Mouse (Mus musculus) gastrocnemius, postnatal 14 days (tissue): Measurements from ENCODE around the gene Gm12248. TPM values are rescaled to one million over a fixed set of nuclear protein-coding genes. Genes with fewer than 3 reads are reported as not detected.
"Not testable (repeated sequence)": the region's sequence is repeated elsewhere in the genome, so short reads cannot be mapped to it uniquely, and the experiment has no call there.

Experiments
- DNase-seq: peaks from one replicate; pipeline ENCODE4 v3.0.0; 2021; ENCODE audit warnings: mixed read lengths
- intact Hi-C: fragments of 180-260 bp; cut with DNase I; formaldehyde crosslinking; loops from one replicate; pipeline ENCODE4 v1.15.1; 2025; ENCODE audit warnings: low total_unique reads
- total RNA-seq, 2 experiments: library from RNA; stranded (reverse); gene quantifications; 2 replicates each; pipeline ENCODE4 v1.2.3; 2021

The Gm12248 gene
- total RNA-seq, 2 experiments from 2014 or later, result not detected

- intact Hi-C loops, result loop anchor here (5.0 kb wide), 1 partner anchor 107 kb away; no protein-coding TSS in a partner anchor
- DNase-seq, result not testable (repeated sequence)
Measured at GRCm38 (mm10) chr11:58059752-58060151, 33.2 kb downstream of the Gm12248 start.

GRCm38 (mm10) chr11:58057455-58057854 is 35.5 kb downstream of the Gm12248 start:
- intact Hi-C loops, result loop anchor here (5.0 kb wide), 1 partner anchor 105 kb away; no protein-coding TSS in a partner anchor
- peak; percentile 41 for DNase-seq

DNA sequence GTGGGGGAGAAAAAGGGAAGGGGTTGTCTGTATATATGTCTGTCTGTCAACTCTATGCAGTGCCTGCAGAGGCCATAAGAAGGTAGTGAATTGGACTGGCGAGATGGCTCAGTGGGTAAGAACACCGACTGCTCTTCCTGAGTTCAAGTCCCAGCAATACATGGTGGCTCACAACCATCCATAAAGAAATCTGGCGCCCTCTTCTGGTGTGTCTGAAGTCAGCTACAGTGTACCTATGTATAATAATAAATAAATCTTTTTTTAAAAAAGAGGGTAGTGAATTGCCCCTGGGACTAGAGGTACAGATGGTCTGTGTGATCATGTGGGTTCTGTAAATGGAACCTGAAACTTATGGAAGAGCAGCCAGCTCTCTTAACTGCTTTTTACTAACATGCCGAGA is 46.5 kb downstream of the Gm12248 start:
- intact Hi-C loops, result no loop called here
- DNase-seq, result no peak

DNA sequence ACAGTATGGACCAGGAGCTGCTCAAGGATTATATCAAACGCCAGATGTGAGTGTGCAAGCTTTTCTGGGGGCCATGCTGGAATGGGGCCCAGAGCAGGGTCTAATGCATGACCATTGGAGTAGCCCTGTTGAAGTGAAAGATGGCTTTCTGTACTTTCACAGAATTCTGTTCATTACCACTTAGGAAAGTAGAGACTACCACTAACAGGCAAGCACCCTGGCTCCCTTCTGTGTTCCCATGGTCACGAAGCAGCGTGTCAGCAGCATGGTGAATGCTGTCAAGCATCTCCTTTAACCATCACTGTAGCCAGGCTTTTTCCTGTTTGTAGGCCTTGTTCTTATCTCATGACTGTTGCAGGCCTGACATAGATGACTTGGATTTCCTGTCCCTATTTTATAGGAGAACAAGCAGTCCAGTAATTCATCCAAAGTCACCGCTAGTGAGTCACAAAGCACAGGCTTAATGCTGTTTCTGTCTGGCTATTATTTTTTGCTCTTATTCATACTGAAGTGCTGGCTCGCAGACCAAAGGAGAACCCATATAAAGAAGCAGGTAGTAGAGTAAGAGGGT is 50.0 kb downstream of the Gm12248 start:
- intact Hi-C loops, result no loop called here
- DNase-seq, result no peak

DNA sequence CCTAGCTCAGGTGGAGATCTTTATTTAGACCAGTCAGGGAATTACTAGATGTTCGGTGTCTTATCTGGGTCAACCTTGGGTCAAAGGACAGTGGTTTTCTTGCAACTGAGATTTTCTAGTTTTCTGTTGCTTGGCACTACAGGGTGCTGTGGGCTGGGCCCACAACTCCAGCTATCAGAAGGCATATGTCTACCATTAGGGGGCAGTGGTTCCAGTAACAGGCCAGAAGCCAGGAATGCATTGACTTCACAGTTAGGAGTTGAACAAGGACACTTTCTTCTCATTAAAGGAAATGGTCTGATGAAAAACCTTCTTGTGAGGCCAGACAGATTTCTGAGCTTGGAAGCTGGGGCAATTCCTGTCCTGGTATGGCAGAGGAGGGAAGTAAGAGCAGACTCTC is 53.9 kb downstream of the Gm12248 start:
- intact Hi-C loops, result no loop called here
- DNase-seq, result no peak

GRCm38 (mm10) chr11:58033635-58034034 is 59.3 kb downstream of the Gm12248 start:
- peak; percentile 35 for DNase-seq
- intact Hi-C loops, result no loop called here

GRCm38 (mm10) chr11:58031176-58031575 is 61.8 kb downstream of the Gm12248 start:
- intact Hi-C loops, result no loop called here

DNA sequence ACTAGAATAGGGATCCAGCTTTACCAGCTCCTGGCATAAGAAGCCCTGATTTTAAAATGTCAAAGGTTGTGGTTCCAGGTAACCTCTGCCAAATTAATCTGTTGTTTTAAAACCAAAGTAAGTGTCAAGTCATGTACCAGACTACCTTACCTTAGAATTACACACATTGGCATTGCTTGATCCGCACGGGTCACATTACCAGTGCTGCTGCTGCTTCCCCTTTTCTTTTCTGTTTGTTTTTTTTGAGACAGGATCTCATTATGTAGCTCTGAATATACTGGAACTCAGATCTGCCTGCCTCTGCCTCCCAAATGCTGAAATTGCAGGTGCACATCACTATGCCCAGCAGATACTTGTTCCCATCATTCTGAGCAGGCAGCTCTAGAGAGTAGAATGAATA is 63.1 kb downstream of the Gm12248 start:
- no peak for DNase-seq
- intact Hi-C loops, result no loop called here

More at GRCm38 (mm10) chr11:58031176-58031575, 61.8 kb downstream of the Gm12248 start:
- DNase-seq, result no peak

DNA sequence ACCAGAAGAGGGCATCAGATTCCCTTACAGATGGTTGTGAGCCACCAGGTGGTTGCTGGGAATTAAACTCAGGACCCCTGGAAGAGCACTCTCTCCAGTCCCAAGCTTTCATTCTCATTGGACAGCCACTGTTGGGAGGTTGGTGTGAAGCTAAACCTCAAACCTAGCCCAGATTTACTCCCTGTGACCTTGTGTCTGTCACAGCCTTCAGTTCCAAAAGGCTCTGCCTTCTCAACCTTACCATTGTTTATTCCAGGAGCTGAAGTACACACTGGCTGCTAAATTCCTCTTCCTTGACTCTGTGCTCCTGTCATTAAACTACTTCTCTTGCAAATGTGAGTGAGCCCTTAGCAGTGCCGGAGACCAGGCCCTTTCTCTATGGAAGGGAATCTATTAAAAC is 64.0 kb downstream of the Gm12248 start:
- DNase-seq, result no peak
- intact Hi-C loops, result no loop called here

DNA sequence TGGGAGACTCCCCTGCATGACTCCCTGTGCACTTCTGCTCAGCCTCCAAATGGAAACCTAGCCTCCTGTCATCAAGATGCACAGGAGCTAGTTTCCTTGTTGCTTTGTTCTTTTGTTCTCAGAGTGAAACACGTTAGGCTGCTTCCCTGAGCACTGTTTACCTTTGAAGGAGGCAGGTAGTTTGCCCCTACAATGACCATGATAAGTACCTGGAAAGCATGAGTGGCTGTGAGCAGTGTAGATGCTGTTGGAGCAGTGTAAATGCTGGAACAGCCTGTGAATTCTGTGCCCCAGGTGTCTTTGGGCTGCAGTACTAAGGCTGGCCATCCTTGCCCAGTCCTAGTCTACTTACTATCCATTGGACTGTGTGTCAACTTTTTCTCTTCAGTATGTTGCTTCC is 66.1 kb downstream of the Gm12248 start:
- DNase-seq, result no peak
- intact Hi-C loops, result no loop called here

DNA sequence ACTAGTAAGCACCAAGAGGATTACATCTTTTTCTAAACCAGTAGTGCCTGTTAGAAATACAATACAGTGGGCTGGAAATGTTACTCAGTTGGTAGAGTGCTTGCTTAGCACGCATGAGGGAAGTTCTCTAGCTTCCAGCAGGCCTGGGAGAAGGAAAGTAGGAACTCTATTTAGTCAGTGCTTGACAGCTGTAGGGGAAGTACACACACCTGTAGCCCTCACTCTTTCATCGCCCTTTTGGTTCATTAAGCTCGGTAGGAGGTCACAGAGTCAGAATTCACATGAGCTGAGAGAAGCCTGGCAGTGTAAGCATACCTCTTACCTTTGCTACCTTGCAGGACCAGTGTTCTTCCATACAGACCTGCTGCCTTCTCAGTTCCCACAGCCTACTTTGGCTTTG is 66.6 kb downstream of the Gm12248 start:
- intact Hi-C loops, result no loop called here
- DNase-seq, result no peak

- intact Hi-C loops, result no loop called here
- DNase-seq, result no peak
Measured at GRCm38 (mm10) chr11:58025881-58026280, 67.1 kb downstream of the Gm12248 start.

GRCm38 (mm10) chr11:58024671-58025070 is 68.3 kb downstream of the Gm12248 start:
- intact Hi-C loops, result no loop called here
- no peak for DNase-seq

DNA sequence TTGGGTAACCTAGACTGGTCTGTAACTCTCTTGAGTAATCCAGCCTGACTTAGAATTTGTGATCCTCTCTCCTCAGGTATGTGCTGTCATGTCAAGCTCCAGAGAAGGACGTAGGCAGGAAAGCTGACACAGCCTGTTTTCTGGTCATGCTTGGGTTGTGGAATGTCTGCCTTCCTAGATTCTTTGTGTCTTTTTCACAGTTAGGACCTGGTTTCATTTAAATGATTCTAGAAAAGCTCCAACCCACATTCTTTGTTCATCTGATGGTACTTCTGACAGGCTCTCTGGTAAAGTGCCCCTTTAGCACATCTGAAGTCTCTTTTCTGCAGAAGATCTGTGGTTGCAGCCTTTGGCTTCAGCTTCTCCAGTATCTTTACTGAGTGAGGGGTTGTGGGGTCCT is 68.7 kb downstream of the Gm12248 start:
- intact Hi-C loops, result no loop called here
- no peak for DNase-seq

DNA sequence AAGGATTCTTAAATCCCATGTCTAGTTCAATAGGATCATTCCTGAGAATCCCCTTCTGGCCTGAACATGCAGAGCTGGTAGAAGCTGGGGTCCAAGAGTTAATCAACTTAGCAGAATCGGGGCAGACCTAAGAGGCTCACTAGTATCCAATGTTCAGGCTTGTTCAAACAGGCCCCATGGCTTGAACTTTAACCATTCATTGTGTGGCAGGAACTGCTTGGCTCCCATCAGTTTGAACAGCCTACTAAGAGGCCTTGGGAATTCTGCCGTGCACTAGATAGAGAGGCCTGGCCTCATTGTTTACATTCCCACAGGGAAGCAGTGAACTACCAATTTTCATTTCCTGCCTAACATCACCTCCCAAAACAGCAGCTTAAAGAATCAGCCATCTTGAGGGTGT is 71.3 kb downstream of the Gm12248 start:
- intact Hi-C loops, result no loop called here
- DNase-seq, result no peak

DNA sequence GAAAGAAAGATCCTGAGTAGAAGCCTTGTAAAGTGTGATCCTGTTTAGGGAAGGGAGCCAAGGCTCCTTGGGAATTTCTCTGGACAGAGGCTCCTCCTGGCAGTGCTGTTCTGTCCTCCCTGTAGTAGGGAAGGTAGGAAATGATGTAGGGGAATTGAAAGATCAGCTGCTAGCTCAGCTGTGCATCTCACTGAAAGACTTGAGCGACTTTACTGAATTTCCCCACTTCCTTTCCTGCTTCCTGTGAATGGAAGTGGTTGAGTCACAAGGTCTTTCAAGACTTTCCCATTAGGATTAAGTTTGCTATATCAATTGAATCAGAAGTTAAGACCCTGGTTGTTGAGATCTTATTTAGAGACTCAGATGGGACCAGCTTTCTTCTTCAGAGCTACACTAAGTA is 71.8 kb downstream of the Gm12248 start:
- intact Hi-C loops, result no loop called here

DNA sequence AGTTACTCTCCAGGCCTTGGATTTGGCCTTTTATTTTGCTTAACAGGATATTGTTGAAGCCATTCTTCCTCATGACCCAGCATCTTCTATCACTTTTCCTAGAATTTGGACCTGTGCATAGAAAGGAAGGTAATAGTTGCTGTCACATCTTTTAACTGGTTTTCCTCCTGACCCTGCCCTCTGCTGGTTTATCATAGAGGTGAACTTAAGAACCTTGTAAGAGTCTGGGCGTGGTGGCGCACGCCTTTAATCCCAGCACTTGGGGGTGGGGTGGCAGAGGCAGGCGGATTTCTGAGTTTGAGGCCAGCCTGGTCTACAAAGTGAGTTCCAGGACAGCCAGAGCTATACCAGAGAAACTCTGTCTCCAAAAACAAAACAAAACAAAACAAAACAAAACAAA is 74.2 kb downstream of the Gm12248 start:
- intact Hi-C loops, result no loop called here
- no peak for DNase-seq

More for the DNA sequence above, 71.8 kb downstream of the Gm12248 start:
- DNase-seq, result no peak

GRCm38 (mm10) chr11:58018287-58018686 is 74.6 kb downstream of the Gm12248 start:
- intact Hi-C loops, result no loop called here
- peak; percentile 9 for DNase-seq

DNA sequence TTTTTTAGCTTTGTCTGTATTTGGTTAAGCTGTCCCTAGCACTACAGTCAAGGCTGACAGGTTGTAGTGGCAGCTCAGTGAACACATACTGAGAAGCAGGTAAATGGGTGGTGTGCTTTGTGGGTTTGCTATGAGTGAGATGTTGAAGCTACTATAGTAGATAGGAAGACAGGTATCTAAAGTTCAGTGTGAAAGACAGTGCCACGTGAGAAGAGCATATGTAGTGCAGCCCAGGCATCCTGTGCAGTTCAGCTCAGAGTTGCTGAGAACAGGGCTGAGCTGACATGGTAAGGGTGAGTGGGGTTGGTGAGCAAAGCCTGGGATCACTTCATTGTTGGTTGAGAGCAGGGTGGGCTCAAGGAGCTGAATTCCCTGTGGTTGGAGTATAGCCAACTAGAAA is 75.5 kb downstream of the Gm12248 start:
- intact Hi-C loops, result no loop called here
- DNase-seq, result no peak

- intact Hi-C loops, result no loop called here
- DNase-seq, result no peak
Measured at GRCm38 (mm10) chr11:58016371-58016770, 76.6 kb downstream of the Gm12248 start.

- no peak for DNase-seq
- intact Hi-C loops, result no loop called here
Measured at GRCm38 (mm10) chr11:58015339-58015738, 77.6 kb downstream of the Gm12248 start.

- intact Hi-C loops, result no loop called here
- no peak for DNase-seq
Measured at GRCm38 (mm10) chr11:58014604-58015003, 78.3 kb downstream of the Gm12248 start.
